Mouse (Mus musculus) cerebellum, adult 2 months (tissue): ENCODE measurements at regions not wholly inside any gene's neighbourhood (a gene's known extent, or its start where the extent isn't known, plus 50 kb on each side); places are given as distances from the start of the nearest gene placed in this dataset.

Experiments
- DNase-seq, 2 experiments: peaks; one replicate each; pipeline ENCODE4 v3.0.0; 2021
- H3K27ac ChIP-seq: fragments of 200-500 bp; 2 replicates; pipeline ENCODE4 v1.5.1; 2012; ENCODE audit warnings: low read length, control low read depth, inconsistent platforms; ENCODE audit not compliant: insufficient read depth
- H3K27me3 ChIP-seq: fragments of 200-500 bp; 2 replicates; pipeline ENCODE4 v1.6.1; 2012; ENCODE audit warnings: inconsistent platforms, mild to moderate bottlenecking, low read length, moderate library complexity; ENCODE audit not compliant: control insufficient read depth, insufficient read depth
- H3K4me1 ChIP-seq: fragments of 200-500 bp; 2 replicates; pipeline ENCODE4 v1.6.1; 2011; ENCODE audit warnings: low read length; ENCODE audit not compliant: control insufficient read depth, insufficient read depth
- H3K4me3 ChIP-seq: fragments of 200-500 bp; replicated peaks from 2 replicates; pipeline ENCODE3; 2011; ENCODE audit warnings: mild to moderate bottlenecking, low read depth, low read length, control low read depth; ENCODE audit not compliant: insufficient read depth
- CTCF ChIP-seq: fragments of 200-500 bp; IDR thresholded peaks from 2 replicates; pipeline ENCODE4 v1.5.1; 2011; ENCODE audit warnings: low read depth, mild to moderate bottlenecking, control low read depth, low read length, moderate library complexity, borderline replicate concordance; ENCODE audit not compliant: insufficient read depth
- POLR2A ChIP-seq: fragments of 200-500 bp; IDR thresholded peaks from 2 replicates; pipeline ENCODE4 v1.6.1; 2011; ENCODE audit warnings: low read length, control low read depth, borderline replicate concordance; ENCODE audit not compliant: insufficient read depth
- WGBS: fragments of 180-500 bp; shearing (Covaris S2); methylation state at CpG from one replicate; pipeline ENCODE4 v1.1.7; 2018; 5-methylcytosine and 5-hydroxymethylcytosine counted together

DNA sequence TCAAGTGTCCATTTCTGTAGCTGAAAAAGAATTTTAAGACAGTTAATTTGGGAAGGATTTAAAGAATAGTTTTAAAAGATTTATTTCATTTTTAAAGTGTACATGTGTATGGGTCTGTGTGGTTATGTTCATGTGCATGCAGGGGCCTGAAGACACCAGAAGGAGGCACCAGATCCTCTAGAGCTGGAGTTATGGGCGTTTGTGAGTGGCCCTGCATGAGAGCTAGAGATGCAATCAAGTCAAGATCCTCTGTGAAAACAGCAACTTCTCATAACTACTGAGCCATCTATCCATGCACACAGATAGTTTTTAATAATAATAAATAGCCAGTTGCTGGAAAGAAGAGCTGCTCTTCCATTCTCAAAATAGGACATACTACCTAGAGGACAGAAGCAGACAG, 452.4 kb downstream of the Lmo4 start:
- Histone ChIP-seq H3K4me1 (no peaks in the 10 kb centered on the region), H3K27ac (no peak overlapping the region), H3K27me3 (no peaks in the 10 kb centered on the region), H3K4me3 (no peak overlapping the region)
- no peak for DNase-seq
- WGBS, result 72% methylated on average over 1 of the region's 1 CpGs
- TF ChIP-seq POLR2A (no peak), CTCF (no peak)

DNA sequence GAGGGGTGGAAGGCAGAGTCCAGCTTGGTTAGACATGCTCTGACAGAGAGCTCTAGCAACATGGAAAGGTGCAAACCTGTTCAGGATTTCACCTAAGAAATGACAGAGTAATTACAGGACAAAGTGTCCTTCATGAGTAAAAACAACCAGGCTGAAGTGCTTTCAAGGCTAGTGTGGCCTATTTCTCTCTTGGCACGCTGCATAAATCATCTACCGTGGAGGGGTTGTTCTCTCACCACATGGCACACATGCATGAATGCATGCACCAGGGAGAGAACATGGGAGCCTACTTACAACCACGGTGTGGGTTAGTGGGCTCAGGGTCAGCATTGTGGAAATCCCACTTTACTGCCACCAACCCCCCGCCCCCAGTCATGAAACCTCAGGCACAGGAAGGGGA, 454.9 kb downstream of the Lmo4 start:
- H3K4me3 ChIP-seq, result no peak overlapping the region
- TF ChIP-seq CTCF (no peak), POLR2A (no peak)
- H3K4me1 ChIP-seq, result no peaks in the 10 kb centered on the region
- no peak for DNase-seq
- H3K27ac ChIP-seq, result no peak overlapping the region
- H3K27me3 ChIP-seq, result no peaks in the 10 kb centered on the region
- WGBS, result 35% methylated on average over 4 of the region's 4 CpGs

GRCm38 (mm10) chr3:143743649-143744048, 461.4 kb downstream of the Lmo4 start:
- H3K27me3 ChIP-seq, result no peaks in the 10 kb centered on the region
- no peaks in the 10 kb centered on the region for H3K4me1 ChIP-seq
- no peak overlapping the region for H3K27ac ChIP-seq
- no peak overlapping the region for H3K4me3 ChIP-seq
- no peak for DNase-seq
- TF ChIP-seq CTCF (no peak), POLR2A (no peak)
- WGBS, result 30% methylated on average over 7 of the region's 7 CpGs

DNA sequence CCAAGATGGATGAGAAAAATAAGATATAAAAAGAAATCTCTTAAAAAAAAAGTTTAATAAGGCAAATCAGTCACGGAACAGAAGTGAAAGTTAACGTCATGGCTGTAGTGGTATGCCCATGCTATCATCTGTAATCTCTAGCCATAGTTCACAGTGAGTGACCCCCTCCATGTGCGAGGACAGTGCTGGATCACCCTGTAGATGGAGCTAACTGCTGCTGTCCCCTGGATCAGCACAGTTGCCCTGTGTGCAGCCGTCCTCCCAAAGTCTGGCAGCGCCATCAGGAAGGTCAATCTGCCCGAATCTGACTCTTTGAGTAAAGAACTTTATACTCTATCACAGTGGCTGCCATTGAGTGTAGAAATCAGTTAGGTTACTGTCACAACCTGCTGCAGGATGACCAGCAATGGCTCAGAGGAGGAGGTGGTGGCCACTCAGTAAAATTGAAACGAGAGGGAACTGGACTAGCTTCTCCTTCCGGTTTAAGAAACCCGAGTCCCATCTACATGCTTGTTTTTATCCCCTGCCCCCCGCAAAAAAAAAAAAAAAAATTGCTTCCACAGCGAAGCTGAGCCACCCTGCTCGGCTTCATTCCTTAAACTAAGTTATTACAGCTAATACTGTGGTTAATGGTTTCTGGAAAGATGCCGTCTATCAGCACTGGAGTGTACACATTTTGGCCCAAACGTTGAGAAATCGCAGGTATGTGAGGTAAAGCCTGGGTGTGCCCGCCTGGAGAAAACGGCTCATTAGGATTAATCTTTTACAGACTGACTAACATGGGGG, 462.0 kb downstream of the Lmo4 start:
- H3K4me3 ChIP-seq, result no peak overlapping the region
- DNase-seq, result no peak
- TF ChIP-seq POLR2A (no peak), CTCF (no peak)
- whole genome bisulfite sequencing, result 68% methylated on average over 17 of the region's 17 CpGs
- H3K4me1 ChIP-seq, result no peaks in the 10 kb centered on the region
- no peaks in the 10 kb centered on the region for H3K27me3 ChIP-seq
- H3K27ac ChIP-seq, result no peak overlapping the region

DNA sequence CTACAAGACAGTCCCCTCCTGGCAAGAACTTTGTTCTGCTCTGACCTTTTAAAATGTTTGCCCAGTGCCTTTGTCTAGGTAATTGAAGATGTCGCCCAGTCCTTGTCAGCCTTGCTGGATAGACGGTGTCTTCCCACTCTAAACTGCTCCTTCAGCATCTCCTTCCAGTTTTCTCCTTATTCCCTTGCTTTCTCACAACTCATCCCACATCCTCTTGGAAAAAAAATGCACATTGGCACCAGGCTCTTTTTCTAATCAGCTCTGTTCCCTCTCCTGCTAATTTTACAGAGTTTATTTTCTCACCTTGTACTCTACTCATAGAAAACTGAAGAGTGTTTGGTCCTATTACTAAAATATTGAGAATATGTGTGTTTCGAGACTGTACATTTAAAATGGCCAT, 466.3 kb downstream of the Lmo4 start:
- no peak for TF ChIP-seq POLR2A
- no peak for TF ChIP-seq CTCF
- Histone ChIP-seq H3K4me1 (no peaks in the 10 kb centered on the region), H3K27ac (no peak overlapping the region), H3K4me3 (no peak overlapping the region), H3K27me3 (no peaks in the 10 kb centered on the region)
- 56% methylated on average over 3 of the region's 3 CpGs for WGBS
- no peak for DNase-seq

DNA sequence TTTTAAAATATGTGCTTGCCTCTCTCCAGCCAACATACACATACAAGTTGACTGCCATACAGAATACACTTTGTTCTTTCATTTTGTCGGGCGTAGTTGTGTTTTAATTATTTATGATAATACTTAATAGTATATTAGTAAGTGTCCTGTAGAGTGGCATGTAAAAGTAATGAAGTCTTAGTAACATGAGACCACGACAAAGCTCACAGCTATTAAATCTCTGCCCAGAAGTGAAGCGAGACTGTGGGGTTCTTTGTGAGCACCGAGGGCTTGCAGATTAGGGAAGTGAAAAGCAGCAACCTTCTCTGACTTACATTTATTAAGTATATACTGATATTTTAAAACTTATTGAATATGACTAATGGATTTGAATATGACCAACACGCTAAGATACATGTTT, 467.2 kb downstream of the Lmo4 start:
- H3K27me3 ChIP-seq, result no peaks in the 10 kb centered on the region
- no peaks in the 10 kb centered on the region for H3K4me1 ChIP-seq
- no peak overlapping the region for H3K4me3 ChIP-seq
- H3K27ac ChIP-seq, result no peak overlapping the region
- DNase-seq, result no peak
- TF ChIP-seq CTCF, result no peak
- WGBS, result 91% methylated on average over 6 of the region's 6 CpGs

- no peak for DNase-seq
- TF ChIP-seq POLR2A (no peak), CTCF (no peak)
- Histone ChIP-seq H3K27ac (no peak overlapping the region), H3K4me3 (no peak overlapping the region), H3K4me1 (no peaks in the 10 kb centered on the region), H3K27me3 (no peaks in the 10 kb centered on the region)
- WGBS, result 49% methylated on average over 6 of the region's 6 CpGs
Observed at GRCm38 (mm10) chr3:143736651-143737398, 468.2 kb downstream of the Lmo4 start.

GRCm38 (mm10) chr3:143734791-143735190, 470.2 kb downstream of the Lmo4 start:
- Histone ChIP-seq H3K4me3 (no peak overlapping the region), H3K27ac (no peak overlapping the region), H3K27me3 (no peaks in the 10 kb centered on the region), H3K4me1 (no peaks in the 10 kb centered on the region)
- 79% methylated on average over 2 of the region's 2 CpGs for WGBS
- no peak for DNase-seq
- TF ChIP-seq POLR2A, result no peak
- TF ChIP-seq CTCF, result no peak
